Mouse (Mus musculus): Measurements from ENCODE around the gene Prep. TPM values are rescaled to one million over a fixed set of nuclear protein-coding genes. Genes with fewer than 3 reads are reported as not detected.

The Prep gene
- polyA plus RNA-seq, 1 experiment, result 7.0 TPM

DNA sequence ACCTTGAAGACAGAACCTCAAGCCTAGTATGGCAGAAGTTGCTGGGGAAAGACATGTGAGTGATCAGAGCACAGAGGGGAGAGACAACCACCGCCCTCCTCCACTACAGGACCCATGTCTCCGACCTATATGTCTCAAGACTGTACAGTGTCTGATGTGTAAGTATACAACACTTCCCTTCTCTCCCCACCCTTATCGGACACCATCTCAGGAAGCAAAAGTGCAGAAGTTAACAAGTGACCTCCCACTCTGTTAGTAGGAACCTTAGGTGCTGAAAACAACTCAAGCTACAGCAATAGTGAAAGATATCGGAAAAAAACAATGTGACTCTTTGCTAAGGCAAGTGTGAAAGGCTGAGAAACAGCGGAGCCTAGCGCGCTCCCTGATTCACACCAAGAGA, 40.1 kb upstream of the Prep start:
- H3K27ac ChIP-seq (ENCODE audit: insufficient read depth, low read depth, low read length), result no peak overlapping the region
- WGBS, result 91% methylated on average over 7 of the region's 7 CpGs
- no peak for DNase-seq
- H3K36me3 ChIP-seq (ENCODE audit: control insufficient read depth, insufficient read depth, low read length), result no peaks in the 10 kb centered on the region
- TF ChIP-seq POLR2A (IDR thresholded peaks at IDR 0.05; ENCODE audit: low read depth, low read length) (no peak), CTCF (conservative IDR thresholded peaks at IDR 0.05; ENCODE audit: insufficient read depth, insufficient read length, low read depth, low read length) (no peak)
- H3K4me1 ChIP-seq (ENCODE audit: control insufficient read depth, insufficient read depth, low read length), result no peaks in the 10 kb centered on the region
- H3K27me3 ChIP-seq (replicated peaks; ENCODE audit: control insufficient read depth, insufficient read depth, low read length), result no peaks in the 10 kb centered on the region
- H3K4me3 ChIP-seq (ENCODE audit: insufficient read depth, low read depth, low read length), result no peak overlapping the region

- Histone ChIP-seq H3K27me3 (replicated peaks; ENCODE audit: control insufficient read depth, insufficient read depth, low read length) (no peaks in the 10 kb centered on the region), H3K4me1 (ENCODE audit: control insufficient read depth, insufficient read depth, low read length) (0 out of 2 replicates have a peak, but pooled peaks cover 3% of the 10 kb centered on the region), H3K27ac (ENCODE audit: insufficient read depth, low read depth, low read length) (no peak overlapping the region), H3K4me3 (ENCODE audit: insufficient read depth, low read depth, low read length) (no peak overlapping the region), H3K36me3 (ENCODE audit: control insufficient read depth, insufficient read depth, low read length) (no peaks in the 10 kb centered on the region)
- 23% methylated on average over 12 of the region's 12 CpGs for WGBS
- TF ChIP-seq CTCF (conservative IDR thresholded peaks at IDR 0.05; ENCODE audit: insufficient read depth, insufficient read length, low read depth, low read length) (peak; percentile 82), POLR2A (IDR thresholded peaks at IDR 0.05; ENCODE audit: low read depth, low read length) (no peak)
- DNase-seq, result peak; percentile 80
Measured at GRCm38 (mm10) chr10:45045268-45045928, 21.6 kb upstream of the Prep start.

DNA sequence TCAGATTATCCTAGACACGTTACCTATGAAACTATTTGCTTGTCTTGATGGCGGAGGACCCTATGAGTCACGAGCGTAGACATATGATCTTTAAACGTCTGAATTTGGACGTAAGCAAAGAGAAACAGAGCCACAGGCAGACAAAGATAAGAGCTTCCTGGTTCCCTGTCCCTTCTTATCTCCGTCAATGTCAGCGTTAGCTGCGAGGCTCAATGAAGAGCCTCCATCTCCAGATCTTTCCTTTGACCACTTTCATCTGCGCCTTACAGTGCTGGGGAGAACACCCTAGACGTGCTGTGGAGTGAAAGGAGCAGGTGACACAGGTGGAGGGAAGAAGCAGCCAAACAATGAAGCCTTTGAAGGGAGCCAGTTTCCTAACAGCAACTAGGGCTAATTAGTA, 18.8 kb upstream of the Prep start:
- TF ChIP-seq POLR2A (IDR thresholded peaks at IDR 0.05; ENCODE audit: low read depth, low read length) (no peak), CTCF (conservative IDR thresholded peaks at IDR 0.05; ENCODE audit: insufficient read depth, insufficient read length, low read depth, low read length) (no peak)

GRCm38 (mm10) chr10:45048622-45049021, 18.4 kb upstream of the Prep start:
- DNase-seq, result peak; percentile 78
- TF ChIP-seq CTCF (conservative IDR thresholded peaks at IDR 0.05; ENCODE audit: insufficient read depth, insufficient read length, low read depth, low read length), result no peak
- TF ChIP-seq POLR2A (IDR thresholded peaks at IDR 0.05; ENCODE audit: low read depth, low read length), result no peak
- Histone ChIP-seq H3K4me3 (ENCODE audit: insufficient read depth, low read depth, low read length) (no peak overlapping the region), H3K27me3 (replicated peaks; ENCODE audit: control insufficient read depth, insufficient read depth, low read length) (no peaks in the 10 kb centered on the region), H3K27ac (ENCODE audit: insufficient read depth, low read depth, low read length) (no peak overlapping the region), H3K36me3 (ENCODE audit: control insufficient read depth, insufficient read depth, low read length) (no peaks in the 10 kb centered on the region), H3K4me1 (ENCODE audit: control insufficient read depth, insufficient read depth, low read length) (0 out of 2 replicates have a peak, but pooled peaks cover 3% of the 10 kb centered on the region)
- 14% methylated on average over 11 of the region's 11 CpGs for WGBS

More for the DNA sequence above, 18.8 kb upstream of the Prep start:
- Histone ChIP-seq H3K36me3 (ENCODE audit: control insufficient read depth, insufficient read depth, low read length) (no peaks in the 10 kb centered on the region), H3K27me3 (replicated peaks; ENCODE audit: control insufficient read depth, insufficient read depth, low read length) (no peaks in the 10 kb centered on the region), H3K4me3 (ENCODE audit: insufficient read depth, low read depth, low read length) (no peak overlapping the region), H3K4me1 (ENCODE audit: control insufficient read depth, insufficient read depth, low read length) (0 out of 2 replicates have a peak, but pooled peaks cover 3% of the 10 kb centered on the region), H3K27ac (ENCODE audit: insufficient read depth, low read depth, low read length) (no peak overlapping the region)
- no peak for DNase-seq
- 67% methylated on average over 11 of the region's 11 CpGs for WGBS

GRCm38 (mm10) chr10:45051125-45051744, 15.8 kb upstream of the Prep start:
- Histone ChIP-seq H3K4me1 (ENCODE audit: control insufficient read depth, insufficient read depth, low read length) (0 out of 2 replicates have a peak, but pooled peaks cover 3% of the 10 kb centered on the region), H3K4me3 (ENCODE audit: insufficient read depth, low read depth, low read length) (no peak overlapping the region), H3K27me3 (replicated peaks; ENCODE audit: control insufficient read depth, insufficient read depth, low read length) (no peaks in the 10 kb centered on the region), H3K36me3 (ENCODE audit: control insufficient read depth, insufficient read depth, low read length) (no peaks in the 10 kb centered on the region), H3K27ac (ENCODE audit: insufficient read depth, low read depth, low read length) (no peak overlapping the region)
- peak; percentile 77 for DNase-seq
- 49% methylated on average over 11 of the region's 11 CpGs for WGBS
- TF ChIP-seq POLR2A (IDR thresholded peaks at IDR 0.05; ENCODE audit: low read depth, low read length), result no peak
- peak; percentile 76 for TF ChIP-seq CTCF (conservative IDR thresholded peaks at IDR 0.05; ENCODE audit: insufficient read depth, insufficient read length, low read depth, low read length)

DNA sequence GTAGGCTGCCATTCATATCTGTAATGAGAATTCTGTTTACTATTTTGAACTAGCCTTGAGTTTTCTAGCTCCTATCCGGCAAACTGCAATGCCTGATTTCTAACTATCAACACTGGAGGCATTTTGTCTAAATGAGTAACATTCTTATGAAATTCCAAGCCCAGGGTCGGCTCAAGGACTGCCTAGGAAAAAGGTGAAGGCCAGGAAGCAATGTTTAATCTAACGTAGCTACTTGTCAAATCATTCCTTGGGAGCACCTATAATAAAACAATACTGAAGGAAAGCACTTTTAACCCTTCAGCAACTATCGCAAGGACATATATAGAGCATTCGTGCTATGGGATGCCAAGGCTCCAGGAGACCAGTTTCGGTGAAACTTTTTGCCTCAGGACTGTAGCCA, 8.6 kb upstream of the Prep start:
- no peak for DNase-seq
- Histone ChIP-seq H3K27me3 (replicated peaks; ENCODE audit: control insufficient read depth, insufficient read depth, low read length) (no peaks in the 10 kb centered on the region), H3K4me3 (ENCODE audit: insufficient read depth, low read depth, low read length) (no peak overlapping the region), H3K27ac (ENCODE audit: insufficient read depth, low read depth, low read length) (no peak overlapping the region), H3K36me3 (ENCODE audit: control insufficient read depth, insufficient read depth, low read length) (no peaks in the 10 kb centered on the region), H3K4me1 (ENCODE audit: control insufficient read depth, insufficient read depth, low read length) (no peaks in the 10 kb centered on the region)
- WGBS, result 85% methylated on average over 6 of the region's 6 CpGs
- TF ChIP-seq CTCF (conservative IDR thresholded peaks at IDR 0.05; ENCODE audit: insufficient read depth, insufficient read length, low read depth, low read length), result no peak

GRCm38 (mm10) chr10:45060841-45061240, 6.2 kb upstream of the Prep start:
- TF ChIP-seq POLR2A (IDR thresholded peaks at IDR 0.05; ENCODE audit: low read depth, low read length) (no peak), CTCF (conservative IDR thresholded peaks at IDR 0.05; ENCODE audit: insufficient read depth, insufficient read length, low read depth, low read length) (no peak)
- Histone ChIP-seq H3K4me1 (ENCODE audit: control insufficient read depth, insufficient read depth, low read length) (no peaks in the 10 kb centered on the region), H3K36me3 (ENCODE audit: control insufficient read depth, insufficient read depth, low read length) (no peaks in the 10 kb centered on the region), H3K4me3 (ENCODE audit: insufficient read depth, low read depth, low read length) (no peak overlapping the region), H3K27me3 (replicated peaks; ENCODE audit: control insufficient read depth, insufficient read depth, low read length) (no peaks in the 10 kb centered on the region), H3K27ac (ENCODE audit: insufficient read depth, low read depth, low read length) (no peak overlapping the region)
- WGBS, result 86% methylated on average over 1 of the region's 1 CpGs
- no peak for DNase-seq
